Mouse (Mus musculus) lung, embryonic 16.5 days (tissue): ENCODE data around the gene Zc3hav1. TPM values are rescaled to one million over a fixed set of nuclear protein-coding genes. Genes with fewer than 3 reads are reported as not detected.

Experiments used
- ATAC-seq: fragments of 200-750 bp; cut with Nextera tagmentation; 2 replicates; pipeline ENCODE4 v1.8.0; 2017; ENCODE audit warnings: low read depth, mild to moderate bottlenecking, moderate library complexity
- H3K27ac ChIP-seq: fragments of 300-500 bp; sonication (generic); 2 replicates; pipeline ENCODE4 v1.5.1; 2014; ENCODE audit warnings: mild to moderate bottlenecking, control low read depth, low read length
- H3K27me3 ChIP-seq: fragments of 300-500 bp; sonication (generic); 2 replicates; pipeline ENCODE4 v1.6.1; 2014; ENCODE audit warnings: low read depth, low read length, mixed read lengths; ENCODE audit not compliant: control insufficient read depth, insufficient read depth
- H3K36me3 ChIP-seq: fragments of 300-500 bp; sonication (generic); 2 replicates; pipeline ENCODE4 v1.6.1; 2014; ENCODE audit warnings: low read length; ENCODE audit not compliant: control insufficient read depth, insufficient read depth
- H3K4me1 ChIP-seq: fragments of 300-500 bp; sonication (generic); replicated peaks from 2 replicates; pipeline ENCODE4 v1.6.1; 2014; ENCODE audit warnings: low read length, mixed read lengths; ENCODE audit not compliant: control insufficient read depth, insufficient read depth
- H3K4me2 ChIP-seq: fragments of 300-500 bp; sonication (generic); 2 replicates; pipeline ENCODE4 v1.6.1; 2014; ENCODE audit warnings: low read depth, low read length, control low read depth
- H3K4me3 ChIP-seq: fragments of 300-500 bp; sonication (generic); 2 replicates; pipeline ENCODE4 v1.5.1; 2014; ENCODE audit warnings: mild to moderate bottlenecking, low read length, control low read depth
- H3K9ac ChIP-seq: fragments of 300-500 bp; sonication (generic); 2 replicates; pipeline ENCODE4 v1.6.1; 2014; ENCODE audit warnings: low read length, control low read depth
- H3K9me3 ChIP-seq: fragments of 300-500 bp; sonication (generic); 2 replicates; pipeline ENCODE4 v1.6.1; 2016; ENCODE audit warnings: low read length; ENCODE audit not compliant: control insufficient read depth
- WGBS: fragments of 180-500 bp; shearing (Covaris S2); extraction: QIAGEN DNeasy Blood & Tissue Kit; methylation state at CpG from one replicate; pipeline ENCODE4 v1.1.7; 2014; 5-methylcytosine and 5-hydroxymethylcytosine counted together
- polyA plus RNA-seq: library from polyadenylated mRNA; unstranded; fragments of >200 nt; fragmentation: Nextera tagmentation; extraction: Ambion mirVana; gene quantifications from 2 replicates; pipeline ENCODE4 v1.2.1, GENCODE M21; 2015

Gene Zc3hav1
- polyA plus RNA-seq, 1 experiment from 2014 or later, result 8.0 TPM

GRCm38 (mm10) chr6:38316050-38316449 is 38.4 kb downstream of the Zc3hav1 start:
- Histone ChIP-seq H3K4me1 (no peaks in the 10 kb centered on the region), H3K36me3 (no peaks in the 10 kb centered on the region), H3K4me2 (no peak overlapping the region), H3K9ac (no peak overlapping the region), H3K27me3 (no peaks in the 10 kb centered on the region), H3K4me3 (no peak overlapping the region), H3K27ac (no peak overlapping the region), H3K9me3 (no peaks in the 10 kb centered on the region)
- WGBS, result 82% methylated on average over 4 of the region's 4 CpGs
- no peak for ATAC-seq

- Histone ChIP-seq H3K4me1 (no peaks in the 10 kb centered on the region), H3K4me2 (no peak overlapping the region), H3K9me3 (0 out of 2 replicates have a peak, but pooled peaks cover 3% of the 10 kb centered on the region), H3K36me3 (no peaks in the 10 kb centered on the region), H3K9ac (no peak overlapping the region), H3K27ac (no peak overlapping the region), H3K27me3 (no peaks in the 10 kb centered on the region), H3K4me3 (no peak overlapping the region)
- no peak for ATAC-seq
Observed at GRCm38 (mm10) chr6:38309741-38310140, 44.7 kb downstream of the Zc3hav1 start.

GRCm38 (mm10) chr6:38304981-38305380 is 49.4 kb downstream of the Zc3hav1 start:
- 0 out of 2 replicates have a peak, but pooled peaks cover 3% of the 10 kb centered on the region for H3K9me3 ChIP-seq
- H3K4me1 ChIP-seq, result no peaks in the 10 kb centered on the region
- no peaks in the 10 kb centered on the region for H3K36me3 ChIP-seq
- H3K27me3 ChIP-seq, result no peaks in the 10 kb centered on the region
- WGBS, result 78% methylated on average over 3 of the region's 3 CpGs
- H3K4me3 ChIP-seq, result no peak overlapping the region
- no peak overlapping the region for H3K27ac ChIP-seq
- no peak overlapping the region for H3K4me2 ChIP-seq
- no peak overlapping the region for H3K9ac ChIP-seq
- ATAC-seq, result no peak

- peak within 1 kb of the TSS; percentile 96 for H3K9ac ChIP-seq
- H3K36me3 ChIP-seq, result peaks cover 19% of the 10 kb centered on the region
- peaks cover 6% of the 10 kb centered on the region; the same call in 1 of the 2 replicates for H3K4me1 ChIP-seq
- H3K9me3 ChIP-seq, result no peaks in the 10 kb centered on the region
- H3K27ac ChIP-seq, result peak within 1 kb of the TSS; percentile 98
- WGBS, result under 1% methylated on average over 33 of the region's 70 CpGs
- H3K4me3 ChIP-seq, result peak within 1 kb of the TSS; percentile 93
- H3K27me3 ChIP-seq, result no peaks in the 10 kb centered on the region
- H3K4me2 ChIP-seq, result peak within 1 kb of the TSS; percentile 79
- ATAC-seq, result peak; percentile 99
Observed at GRCm38 (mm10) chr6:38298761-38299401, 55.5 kb downstream of the Zc3hav1 start, which contains the start of gene Zc3hav1l. Gene Zc3hav1l (minus strand): TSS chr6:38299259.

- no peaks in the 10 kb centered on the region for H3K27me3 ChIP-seq
- WGBS, result under 1% methylated on average over 10 of the region's 10 CpGs
- ATAC-seq, result peak; percentile 44; the same call in 1 of the 2 replicates
Observed at GRCm38 (mm10) chr6:38298246-38298635, 56.2 kb downstream of the Zc3hav1 start.

GRCm38 (mm10) chr6:38297580-38298245 is 56.7 kb downstream of the Zc3hav1 start:
- 22% methylated on average over 12 of the region's 12 CpGs for WGBS
- Histone ChIP-seq H3K27ac (peak overlapping the region; percentile 98), H3K4me3 (peak overlapping the region; percentile 93), H3K9me3 (no peaks in the 10 kb centered on the region), H3K27me3 (no peaks in the 10 kb centered on the region), H3K4me2 (peak overlapping the region; percentile 79), H3K4me1 (peaks cover 6% of the 10 kb centered on the region; the same call in 1 of the 2 replicates), H3K36me3 (peaks cover 25% of the 10 kb centered on the region), H3K9ac (peak overlapping the region; percentile 96)
- no peak for ATAC-seq

More at GRCm38 (mm10) chr6:38298246-38298635, 56.2 kb downstream of the Zc3hav1 start:
- peak overlapping the region; percentile 96 for H3K9ac ChIP-seq
- peaks cover 21% of the 10 kb centered on the region for H3K36me3 ChIP-seq
- H3K4me3 ChIP-seq, result peak overlapping the region; percentile 93
- no peaks in the 10 kb centered on the region for H3K9me3 ChIP-seq
- H3K27ac ChIP-seq, result peak overlapping the region; percentile 98
- H3K4me2 ChIP-seq, result peak overlapping the region; percentile 79
- peaks cover 6% of the 10 kb centered on the region; the same call in 1 of the 2 replicates for H3K4me1 ChIP-seq

- Histone ChIP-seq H3K9me3 (no peaks in the 10 kb centered on the region), H3K27ac (no peak overlapping the region), H3K4me1 (no peaks in the 10 kb centered on the region; the same call in 1 of the 2 replicates), H3K27me3 (no peaks in the 10 kb centered on the region), H3K36me3 (peaks cover 44% of the 10 kb centered on the region), H3K9ac (no peak overlapping the region), H3K4me2 (no peak overlapping the region), H3K4me3 (no peak overlapping the region)
- WGBS, result 63% methylated on average over 3 of the region's 3 CpGs
- no peak for ATAC-seq
Observed at GRCm38 (mm10) chr6:38293708-38294107, 60.7 kb downstream of the Zc3hav1 start.

GRCm38 (mm10) chr6:38292871-38293646 is 61.3 kb downstream of the Zc3hav1 start:
- H3K36me3 ChIP-seq, result peaks cover 46% of the 10 kb centered on the region
- no peaks in the 10 kb centered on the region; the same call in 1 of the 2 replicates for H3K4me1 ChIP-seq
- no peaks in the 10 kb centered on the region for H3K27me3 ChIP-seq

GRCm38 (mm10) chr6:38284422-38284821 is 70.0 kb downstream of the Zc3hav1 start:
- H3K9ac ChIP-seq, result no peak overlapping the region
- no peak for ATAC-seq

More at GRCm38 (mm10) chr6:38292871-38293646, 61.3 kb downstream of the Zc3hav1 start:
- Histone ChIP-seq H3K4me2 (no peak overlapping the region), H3K27ac (no peak overlapping the region), H3K9ac (no peak overlapping the region), H3K4me3 (no peak overlapping the region), H3K9me3 (no peaks in the 10 kb centered on the region)
- WGBS, result 69% methylated on average over 11 of the region's 11 CpGs
- no peak for ATAC-seq

More at GRCm38 (mm10) chr6:38284422-38284821, 70.0 kb downstream of the Zc3hav1 start:
- WGBS, result 97% methylated on average over 19 of the region's 19 CpGs
- Histone ChIP-seq H3K36me3 (peaks cover 49% of the 10 kb centered on the region), H3K9me3 (peaks cover 18% of the 10 kb centered on the region), H3K4me1 (no peaks in the 10 kb centered on the region), H3K27ac (no peak overlapping the region), H3K4me2 (no peak overlapping the region), H3K27me3 (no peaks in the 10 kb centered on the region), H3K4me3 (no peak overlapping the region)
